Mouse (Mus musculus) intestine, postnatal 0 days (tissue): ENCODE measurements at regions not wholly inside any gene's neighbourhood (a gene's known extent, or its start where the extent isn't known, plus 50 kb on each side); places are given as distances from the start of the nearest gene placed in this dataset. TPM values are rescaled to one million over a fixed set of nuclear protein-coding genes. Genes with fewer than 3 reads are reported as not detected.
"Not testable (repeated sequence)": the region's sequence is repeated elsewhere in the genome, so short reads cannot be mapped to it uniquely, and the experiment has no call there.

ENCODE experiments used
- ATAC-seq: fragments of 200-750 bp; cut with Nextera tagmentation; 2 replicates; pipeline ENCODE4 v1.8.0; 2017; ENCODE audit warnings: mild to moderate bottlenecking, moderate TSS enrichment, moderate library complexity
- H3K27ac ChIP-seq: fragments of 300-500 bp; sonication (generic); 2 replicates; pipeline ENCODE4 v1.5.1; 2014; ENCODE audit warnings: mild to moderate bottlenecking, low read depth, low read length, moderate library complexity
- H3K27me3 ChIP-seq: fragments of 300-500 bp; sonication (generic); replicated peaks from 2 replicates; pipeline ENCODE4 v1.6.1; 2014; ENCODE audit warnings: low read length, mixed read lengths; ENCODE audit not compliant: control insufficient read depth, insufficient read depth
- H3K36me3 ChIP-seq: fragments of 300-500 bp; sonication (generic); 2 replicates; pipeline ENCODE4 v1.6.1; 2014; ENCODE audit warnings: mild to moderate bottlenecking, moderate library complexity; ENCODE audit not compliant: control insufficient read depth, insufficient read depth
- H3K4me1 ChIP-seq: fragments of 300-500 bp; sonication (generic); replicated peaks from 2 replicates; pipeline ENCODE4 v1.6.1; 2014; ENCODE audit warnings: antibody characterized with exemption, low read length, mixed read lengths; ENCODE audit not compliant: control insufficient read depth, insufficient read depth
- H3K4me2 ChIP-seq: fragments of 300-500 bp; sonication (generic); replicated peaks from 2 replicates; pipeline ENCODE4 v1.6.1; 2014; ENCODE audit warnings: low read depth, mild to moderate bottlenecking, moderate library complexity
- H3K4me3 ChIP-seq: fragments of 300-500 bp; sonication (generic); 2 replicates; pipeline ENCODE4 v1.5.1; 2014; ENCODE audit warnings: low read depth, low read length
- H3K9ac ChIP-seq: fragments of 300-500 bp; sonication (generic); 2 replicates; pipeline ENCODE4 v1.6.1; 2014; ENCODE audit warnings: mild to moderate bottlenecking, low read depth, low read length
- H3K9me3 ChIP-seq: fragments of 300-500 bp; sonication (generic); 2 replicates; pipeline ENCODE4 v1.6.1; 2016; ENCODE audit warnings: mixed run types; ENCODE audit not compliant: control insufficient read depth
- CTCF ChIP-seq: sonication (generic); IDR thresholded peaks from 2 replicates; pipeline ENCODE4 v1.5.1; 2016; ENCODE audit warnings: low read depth, mild to moderate bottlenecking, control low read depth, antibody characterized with exemption, moderate library complexity
- WGBS: fragments of 180-500 bp; shearing (Covaris S2); extraction: QIAGEN DNeasy Blood & Tissue Kit; methylation state at CpG from one replicate; pipeline ENCODE4 v1.1.7; 2014; 5-methylcytosine and 5-hydroxymethylcytosine counted together
- microRNA-seq: library from miRNA; unstranded; fragments of <30 nt; microRNA quantifications from one replicate; pipeline ENCODE4, GENCODE M21; 2016

GRCm38 (mm10) chr14:96656500-96656899, 137.6 kb upstream of the Klhl1 start:
- Histone ChIP-seq H3K27me3 (no peaks in the 10 kb centered on the region), H3K9me3 (no peaks in the 10 kb centered on the region), H3K4me3 (no peak overlapping the region), H3K4me2 (no peak overlapping the region), H3K9ac (no peak overlapping the region), H3K4me1 (no peaks in the 10 kb centered on the region), H3K27ac (no peak overlapping the region), H3K36me3 (no peaks in the 10 kb centered on the region)
- ATAC-seq: peak; percentile 95
- no peak for TF ChIP-seq CTCF
- 65% methylated on average over 1 of the region's 1 CpGs for WGBS

- no peak for TF ChIP-seq CTCF
- Histone ChIP-seq H3K27ac (no peak overlapping the region), H3K4me3 (no peak overlapping the region), H3K27me3 (no peaks in the 10 kb centered on the region), H3K4me2 (no peak overlapping the region), H3K4me1 (no peaks in the 10 kb centered on the region), H3K36me3 (no peaks in the 10 kb centered on the region), H3K9me3 (no peaks in the 10 kb centered on the region), H3K9ac (no peak overlapping the region)
- WGBS: 71% methylated on average over 2 of the region's 2 CpGs
- no peak for ATAC-seq
Observed at GRCm38 (mm10) chr14:96630291-96630690, 111.4 kb upstream of the Klhl1 start.

GRCm38 (mm10) chr14:96606736-96607135, 87.8 kb upstream of the Klhl1 start:
- ATAC-seq: no peak
- no peaks in the 10 kb centered on the region for H3K27me3 ChIP-seq
- no peak overlapping the region for H3K4me3 ChIP-seq
- H3K27ac ChIP-seq: no peak overlapping the region
- H3K36me3 ChIP-seq: no peaks in the 10 kb centered on the region
- no peaks in the 10 kb centered on the region for H3K9me3 ChIP-seq
- H3K9ac ChIP-seq: no peak overlapping the region
- H3K4me2 ChIP-seq: no peak overlapping the region
- H3K4me1 ChIP-seq: no peaks in the 10 kb centered on the region
- TF ChIP-seq CTCF: no peak
- 71% methylated on average over 4 of the region's 4 CpGs for WGBS

GRCm38 (mm10) chr14:96601092-96601491, 82.2 kb upstream of the Klhl1 start:
- H3K27me3 ChIP-seq, H3K9ac ChIP-seq, ATAC-seq, H3K4me2 ChIP-seq, H3K4me1 ChIP-seq, H3K36me3 ChIP-seq, H3K4me3 ChIP-seq, H3K9me3 ChIP-seq, H3K27ac ChIP-seq: not testable (repeated sequence)
- WGBS: 63% methylated on average over 1 of the region's 1 CpGs

GRCm38 (mm10) chr14:96592051-96592450, 73.1 kb upstream of the Klhl1 start:
- no peaks in the 10 kb centered on the region for H3K27me3 ChIP-seq
- ATAC-seq: no peak
- no peaks in the 10 kb centered on the region for H3K9me3 ChIP-seq
- no peaks in the 10 kb centered on the region for H3K36me3 ChIP-seq
- no peaks in the 10 kb centered on the region for H3K4me1 ChIP-seq
- no peak overlapping the region for H3K4me2 ChIP-seq
- no peak overlapping the region for H3K27ac ChIP-seq
- no peak overlapping the region for H3K9ac ChIP-seq
- no peak for TF ChIP-seq CTCF
- H3K4me3 ChIP-seq: no peak overlapping the region

Small RNAs in the stretch of these regions (microRNA-seq; reads per million reads assigned to microRNA genes)
- gene Gm27441: not detected
